Mouse (Mus musculus) liver, embryonic 14.5 days (tissue): Measurements from ENCODE around the gene Tmprss9. TPM values are rescaled to one million over a fixed set of nuclear protein-coding genes. Genes with fewer than 3 reads are reported as not detected.

Experiments used
- ATAC-seq: fragments of 200-750 bp; cut with Nextera tagmentation; 2 replicates; pipeline ENCODE4 v1.8.0; 2017; ENCODE audit warnings: moderate number of reproducible peaks, mild to moderate bottlenecking, moderate library complexity; ENCODE audit not compliant: insufficient read depth
- DNase-seq, 3 experiments: peaks; one replicate each; pipeline ENCODE4 v3.0.0-alpha.2; 2012 to 2013; ENCODE audit warnings: low read depth in 3 of 3, low spot score in 3 of 3
- H3K27ac ChIP-seq: fragments of 300-500 bp; sonication (generic); 2 replicates; pipeline ENCODE4 v1.5.1; 2014; ENCODE audit warnings: moderate library complexity, mild to moderate bottlenecking, control low read depth, inconsistent platforms
- H3K27me3 ChIP-seq: fragments of 300-500 bp; sonication (generic); 2 replicates; pipeline ENCODE4 v1.6.1; 2014; ENCODE audit warnings: mild to moderate bottlenecking, low read length, moderate library complexity; ENCODE audit not compliant: control insufficient read depth, insufficient read depth
- H3K36me3 ChIP-seq: fragments of 300-500 bp; sonication (generic); replicated peaks from 2 replicates; pipeline ENCODE4 v1.6.1; 2014; ENCODE audit warnings: low read depth; ENCODE audit not compliant: control insufficient read depth, insufficient read depth
- H3K4me1 ChIP-seq, 2 experiments: fragments of 200-500 bp in 1 of 2; fragments of 300-500 bp in 1 of 2; sonication (generic) in 1 of 2; replicated peaks; 2 replicates each; pipeline ENCODE4 v1.6.1; 2012 to 2014; ENCODE audit warnings: antibody characterized with exemption in 1 of 2, inconsistent platforms in 1 of 2, low read length in 1 of 2; ENCODE audit not compliant: control insufficient read depth in 2 of 2, insufficient read depth in 2 of 2
- H3K4me2 ChIP-seq: fragments of 300-500 bp; sonication (generic); 2 replicates; pipeline ENCODE4 v1.6.1; 2014; ENCODE audit warnings: low read depth, mild to moderate bottlenecking, control low read depth, moderate library complexity
- H3K4me3 ChIP-seq, 2 experiments: fragments of 200-500 bp in 1 of 2; fragments of 300-500 bp in 1 of 2; sonication (generic) in 1 of 2; 2 replicates each; pipeline ENCODE4 v1.5.1; 2012 to 2014; ENCODE audit warnings: low read depth in 2 of 2, low read length in 2 of 2, mild to moderate bottlenecking in 2 of 2, control low read depth in 1 of 2, inconsistent platforms in 1 of 2, moderate library complexity in 1 of 2; ENCODE audit not compliant: insufficient read depth in 1 of 2
- H3K9ac ChIP-seq: fragments of 300-500 bp; sonication (generic); replicated peaks from 2 replicates; pipeline ENCODE4 v1.6.1; 2014; ENCODE audit warnings: mild to moderate bottlenecking, control low read depth, moderate library complexity
- H3K9me3 ChIP-seq: fragments of 300-500 bp; sonication (generic); 2 replicates; pipeline ENCODE4 v1.6.1; 2016; ENCODE audit warnings: low read length, mixed read lengths; ENCODE audit not compliant: control insufficient read depth
- CTCF ChIP-seq: IDR thresholded peaks from 2 replicates; pipeline ENCODE4 v1.5.1; 2016; ENCODE audit warnings: antibody characterized with exemption, low read depth, control low read depth
- EP300 ChIP-seq: IDR thresholded peaks from 2 replicates; pipeline ENCODE4 v1.6.1; 2016; ENCODE audit warnings: antibody characterized with exemption, low read depth
- WGBS: fragments of 180-500 bp; shearing (Covaris S2); extraction: QIAGEN DNeasy Blood & Tissue Kit; methylation state at CpG from one replicate; pipeline ENCODE4 v1.1.7; 2014; ENCODE audit not compliant: insufficient replicate concordance; 5-methylcytosine and 5-hydroxymethylcytosine counted together
- polyA plus RNA-seq, 2 experiments: library from polyadenylated mRNA; depleted of rRNA in 1 of 2; stranded (reverse) in 1 of 2; unstranded in 1 of 2; fragments of >200 nt; fragmentation: Nextera tagmentation in 1 of 2; extraction: Ambion mirVana in 1 of 2; gene quantifications; 2 replicates each; pipeline versions ENCODE4 v1.2.1 to v1.2.3; 2012 to 2014

Tmprss9 gene
- polyA plus RNA-seq, 2 experiments: 0.06 TPM; not detected in 1

GRCm38 (mm10) chr10:80896581-80897485, 25.2 kb downstream of the Tmprss9 start:
- no peak overlapping the region for H3K27ac ChIP-seq
- H3K9me3 ChIP-seq: no peaks in the 10 kb centered on the region
- no peaks in the 10 kb centered on the region for H3K27me3 ChIP-seq
- ATAC-seq (no peak), DNase-seq (no peak)
- peaks cover 6% of the 10 kb centered on the region in 2 experiments; a peak in 2 of 4 replicates for H3K4me1 ChIP-seq
- no peak overlapping the region for H3K4me2 ChIP-seq
- 70% methylated on average over 24 of the region's 24 CpGs for WGBS
- H3K9ac ChIP-seq: no peak overlapping the region
- no peak overlapping the region for H3K4me3 ChIP-seq
- peaks cover 4% of the 10 kb centered on the region for H3K36me3 ChIP-seq
- TF ChIP-seq EP300 (no peak), CTCF (no peak)

- Histone ChIP-seq H3K9ac (no peak overlapping the region), H3K27ac (no peak overlapping the region), H3K4me2 (no peak overlapping the region), H3K4me1 (peaks cover 6% of the 10 kb centered on the region in 2 experiments; a peak in 2 of 4 replicates), H3K9me3 (no peaks in the 10 kb centered on the region), H3K27me3 (no peaks in the 10 kb centered on the region), H3K4me3 (no peak overlapping the region), H3K36me3 (peaks cover 4% of the 10 kb centered on the region)
- no peak for DNase-seq
- TF ChIP-seq EP300: no peak
- no peak for TF ChIP-seq CTCF
- ATAC-seq: no peak
- WGBS: 51% methylated on average over 41 of the region's 41 CpGs
Observed at GRCm38 (mm10) chr10:80897861-80898510, 26.3 kb downstream of the Tmprss9 start.

- WGBS: 80% methylated on average over 8 of the region's 8 CpGs
Observed at GRCm38 (mm10) chr10:80899074-80899473, 27.4 kb downstream of the Tmprss9 start.

GRCm38 (mm10) chr10:80899591-80900317, 28.1 kb downstream of the Tmprss9 start:
- ATAC-seq: no peak
- H3K4me2 ChIP-seq: peak overlapping the region; percentile 99
- H3K4me3 ChIP-seq: peak overlapping the region; percentile 78 to 98
- no peaks in the 10 kb centered on the region for H3K27me3 ChIP-seq
- H3K36me3 ChIP-seq: peaks cover 4% of the 10 kb centered on the region
- peaks cover 6% of the 10 kb centered on the region in 2 experiments; a peak in 2 of 4 replicates for H3K4me1 ChIP-seq
- 11% methylated on average over 25 of the region's 25 CpGs for WGBS
- no peak for DNase-seq
- H3K9ac ChIP-seq: peak overlapping the region; percentile 85
- no peaks in the 10 kb centered on the region for H3K9me3 ChIP-seq
- no peak overlapping the region; the same call in 1 of the 2 replicates for H3K27ac ChIP-seq
- TF ChIP-seq EP300 (no peak), CTCF (no peak)

More at GRCm38 (mm10) chr10:80899074-80899473, 27.4 kb downstream of the Tmprss9 start:
- H3K4me1 ChIP-seq: peaks cover 6% of the 10 kb centered on the region in 2 experiments; a peak in 2 of 4 replicates
- H3K4me3 ChIP-seq: peak overlapping the region in 1 of 2 experiments; percentile 78; a peak in 2 of 4 replicates
- no peak for DNase-seq
- TF ChIP-seq EP300 (no peak), CTCF (no peak)
- no peak overlapping the region for H3K9ac ChIP-seq
- no peaks in the 10 kb centered on the region for H3K27me3 ChIP-seq
- peaks cover 4% of the 10 kb centered on the region for H3K36me3 ChIP-seq
- no peak overlapping the region for H3K27ac ChIP-seq
- H3K4me2 ChIP-seq: peak overlapping the region; percentile 99
- H3K9me3 ChIP-seq: no peaks in the 10 kb centered on the region
- ATAC-seq: no peak
